Mouse (Mus musculus) liver, embryonic 14.5 days (tissue): Measurements from ENCODE around the gene Pde8a.

Experiments used
- CTCF ChIP-seq: IDR thresholded peaks from 2 replicates; pipeline ENCODE4 v1.5.1; 2016; ENCODE audit warnings: antibody characterized with exemption, low read depth, control low read depth
- EP300 ChIP-seq: IDR thresholded peaks from 2 replicates; pipeline ENCODE4 v1.6.1; 2016; ENCODE audit warnings: antibody characterized with exemption, low read depth

- TF ChIP-seq CTCF: peak; percentile 91
- TF ChIP-seq EP300: no peak
Observed at GRCm38 (mm10) chr7:81339783-81340182, 126.4 kb downstream of the Pde8a start.
